Mouse (Mus musculus): ENCODE data around the gene Prkg1.
A peak's percentile ranks its signal among the peaks of the same experiment; 100 is the strongest.
"Not testable (repeated sequence)": the region's sequence is repeated elsewhere in the genome, so short reads cannot be mapped to it uniquely, and the experiment has no call there.

The Prkg1 gene

GRCm38 (mm10) chr19:31426142-31426541 is 338.7 kb downstream of the Prkg1 start:
- DNase-seq (ENCODE audit: low spot score) = no peak

- no peak for DNase-seq (ENCODE audit: low spot score)
Measured at GRCm38 (mm10) chr19:31425199-31425598, 339.6 kb downstream of the Prkg1 start.

GRCm38 (mm10) chr19:31424319-31424718 is 340.5 kb downstream of the Prkg1 start:
- no peak for DNase-seq (ENCODE audit: low spot score)

- no peak for DNase-seq (ENCODE audit: low spot score)
Measured at GRCm38 (mm10) chr19:31413571-31413970, 351.3 kb downstream of the Prkg1 start.

GRCm38 (mm10) chr19:31396096-31396495 is 368.7 kb downstream of the Prkg1 start:
- DNase-seq (ENCODE audit: low spot score) = no peak

GRCm38 (mm10) chr19:31385353-31385752 is 379.5 kb downstream of the Prkg1 start:
- no peak for DNase-seq (ENCODE audit: low spot score)

- DNase-seq (ENCODE audit: low spot score) = no peak
Measured at GRCm38 (mm10) chr19:31383881-31384280, 381.0 kb downstream of the Prkg1 start.

GRCm38 (mm10) chr19:31370106-31370505 is 394.7 kb downstream of the Prkg1 start:
- DNase-seq (ENCODE audit: low spot score) = no peak

GRCm38 (mm10) chr19:31369116-31369515 is 395.7 kb downstream of the Prkg1 start:
- DNase-seq (ENCODE audit: low spot score) = no peak

- DNase-seq (ENCODE audit: low spot score) = no peak
Measured at GRCm38 (mm10) chr19:31362051-31362450, 402.8 kb downstream of the Prkg1 start.

GRCm38 (mm10) chr19:31361575-31361974 is 403.3 kb downstream of the Prkg1 start:
- DNase-seq (ENCODE audit: low spot score) = no peak

- no peak for DNase-seq (ENCODE audit: low spot score)
Measured at GRCm38 (mm10) chr19:31361161-31361560, 403.7 kb downstream of the Prkg1 start.

- no peak for DNase-seq (ENCODE audit: low spot score)
Measured at GRCm38 (mm10) chr19:31354959-31355358, 409.9 kb downstream of the Prkg1 start.

- DNase-seq (ENCODE audit: low spot score) = not testable (repeated sequence)
Measured at GRCm38 (mm10) chr19:31352784-31353183, 412.0 kb downstream of the Prkg1 start.

GRCm38 (mm10) chr19:31351796-31352195 is 413.0 kb downstream of the Prkg1 start:
- no peak for DNase-seq (ENCODE audit: low spot score)

GRCm38 (mm10) chr19:31342150-31342549 is 422.7 kb downstream of the Prkg1 start:
- peak; percentile 11 for DNase-seq (ENCODE audit: low spot score)

- DNase-seq (ENCODE audit: low spot score) = no peak
Measured at GRCm38 (mm10) chr19:31340898-31341297, 423.9 kb downstream of the Prkg1 start.

- DNase-seq (ENCODE audit: low spot score) = no peak
Measured at GRCm38 (mm10) chr19:31338355-31339101, 426.3 kb downstream of the Prkg1 start.

GRCm38 (mm10) chr19:31337863-31338217 is 427.0 kb downstream of the Prkg1 start:
- peak; percentile 45 for DNase-seq (ENCODE audit: low spot score)

- DNase-seq (ENCODE audit: low spot score) = peak; percentile 39
Measured at GRCm38 (mm10) chr19:31337163-31337862, 427.5 kb downstream of the Prkg1 start.

- DNase-seq (ENCODE audit: low spot score) = no peak
Measured at GRCm38 (mm10) chr19:31336381-31336780, 428.5 kb downstream of the Prkg1 start.

- DNase-seq (ENCODE audit: low spot score) = no peak
Measured at GRCm38 (mm10) chr19:31329893-31330292, 434.9 kb downstream of the Prkg1 start.

GRCm38 (mm10) chr19:31304760-31305159 is 460.1 kb downstream of the Prkg1 start:
- DNase-seq (ENCODE audit: low spot score) = no peak

- no peak for DNase-seq (ENCODE audit: low spot score)
Measured at GRCm38 (mm10) chr19:31291231-31291630, 473.6 kb downstream of the Prkg1 start.
